Mouse (Mus musculus) embryonic fibroblast, embryonic 13.5 days (primary cell): Measurements from ENCODE around the gene Morc3.

Experiments
- CTCF ChIP-seq: IDR thresholded peaks from 2 replicates; pipeline ENCODE4 v1.5.1; 2011; ENCODE audit warnings: mild to moderate bottlenecking, control low read depth, low read length, moderate library complexity, borderline replicate concordance; ENCODE audit not compliant: insufficient read depth
- POLR2A ChIP-seq: IDR thresholded peaks from 2 replicates; pipeline ENCODE4 v1.6.1; 2011; ENCODE audit warnings: low read depth, mild to moderate bottlenecking, control low read depth, low read length, moderate library complexity

DNA sequence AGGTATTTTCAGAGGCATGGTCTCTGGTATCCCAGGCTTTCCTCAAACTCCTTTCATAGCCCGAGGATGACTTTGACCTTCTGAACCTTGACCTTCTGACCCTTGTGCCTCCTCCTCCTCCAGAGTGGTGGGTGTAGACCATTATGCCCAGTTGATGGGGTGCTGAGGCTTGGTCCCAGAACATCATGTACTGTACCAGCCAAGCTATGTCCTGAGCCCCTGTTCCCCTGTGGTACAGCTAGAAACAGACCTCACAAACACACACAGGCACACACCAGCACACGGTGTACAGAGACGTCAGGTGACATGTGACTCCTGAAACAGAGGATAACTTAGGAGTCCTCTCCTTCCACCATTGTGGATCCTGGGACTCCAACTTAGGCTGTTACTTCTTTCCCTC is 80.9 kb downstream of the Morc3 start:
- TF ChIP-seq POLR2A (no peak), CTCF (no peak)
